Mouse (Mus musculus): ENCODE measurements at regions not wholly inside any gene's neighbourhood (a gene's known extent, or its start where the extent isn't known, plus 50 kb on each side); places are given as distances from the start of the nearest gene placed in this dataset.
A peak's percentile ranks its signal among the peaks of the same experiment; 100 is the strongest.

DNA sequence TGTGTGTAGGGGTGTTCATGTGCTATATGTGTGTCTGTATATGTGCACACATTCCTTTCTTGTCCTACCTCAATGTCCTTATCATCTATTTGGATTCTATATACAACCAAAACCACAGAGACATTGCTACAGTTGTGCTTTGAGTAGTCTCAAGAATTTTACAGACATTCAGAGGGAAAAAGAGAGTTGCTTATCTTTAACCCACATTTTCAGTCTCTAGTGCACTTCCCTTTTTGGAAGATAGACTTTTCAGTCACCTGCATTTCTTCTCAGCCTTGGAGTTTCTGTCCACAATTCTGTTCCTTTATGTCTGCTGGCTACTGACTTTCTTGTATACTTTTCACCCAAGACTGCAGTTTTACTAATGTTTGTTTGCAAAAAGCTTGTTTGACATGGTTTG is 645.5 kb upstream of the Pkn2 start:
- H3K36me3 ChIP-seq (replicated peaks; ENCODE audit: insufficient read depth, low read length) = no peaks in the 10 kb centered on the region
- no peak for ATAC-seq
- no peak overlapping the region for H3K27ac ChIP-seq (ENCODE audit: low read depth)

DNA sequence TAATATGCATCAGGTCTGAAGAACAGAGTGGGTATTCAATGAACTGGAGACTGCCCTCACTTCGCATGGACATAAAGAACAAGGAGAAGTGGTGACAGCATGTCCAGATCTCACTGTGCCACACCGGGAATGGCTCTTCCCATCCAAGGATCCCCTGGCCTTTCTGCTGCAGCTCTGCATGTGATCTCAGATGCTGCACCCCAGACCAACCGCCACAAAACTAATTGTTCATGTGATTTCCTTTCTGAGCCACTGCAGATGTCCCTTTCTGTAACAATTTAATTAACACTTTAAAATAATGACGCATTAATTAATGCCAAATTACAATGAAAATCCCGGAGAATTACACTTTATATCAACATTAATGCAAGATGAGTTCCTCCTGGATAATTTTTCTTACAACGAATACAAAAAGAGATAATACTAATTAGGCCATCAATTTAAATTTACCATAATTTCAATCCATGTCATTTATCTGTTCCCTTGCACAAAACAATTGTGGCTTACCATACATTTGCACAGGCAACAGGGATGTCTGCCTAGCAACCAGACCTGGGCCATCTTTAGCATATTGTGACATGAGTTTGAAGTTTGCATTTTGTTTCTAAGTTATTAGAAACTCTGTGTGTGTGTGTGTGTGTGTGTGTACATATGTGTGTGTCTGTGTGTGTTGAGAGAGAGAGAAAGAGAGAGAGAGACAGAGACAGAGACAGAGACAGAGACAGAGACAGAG is 630.9 kb upstream of the Pkn2 start:
- TF ChIP-seq EP300 (IDR thresholded peaks at IDR 0.05; ENCODE audit: low read depth) (no peak), CTCF (IDR thresholded peaks at IDR 0.05; ENCODE audit: low read depth) (no peak)
- WGBS (ENCODE audit: insufficient replicate concordance) = 72% methylated on average over 6 of the region's 6 CpGs
- H3K36me3 ChIP-seq (replicated peaks; ENCODE audit: insufficient read depth, low read length) = no peaks in the 10 kb centered on the region
- no peak overlapping the region for H3K27ac ChIP-seq (ENCODE audit: low read depth)
- DNase-seq (no peak), ATAC-seq (no peak)
- H3K27me3 ChIP-seq (ENCODE audit: insufficient read depth, low read length) = no peaks in the 10 kb centered on the region
- H3K4me1 ChIP-seq (ENCODE audit: insufficient read depth) = no peaks in the 10 kb centered on the region
- no peak overlapping the region for H3K9ac ChIP-seq (replicated peaks)
- no peak overlapping the region for H3K4me2 ChIP-seq (ENCODE audit: low read depth, low read length)
- H3K9me3 ChIP-seq (ENCODE audit: low read length) = no peaks in the 10 kb centered on the region
- H3K4me3 ChIP-seq (ENCODE audit: low read depth, low read length) = no peak overlapping the region

More for the DNA sequence above, 645.5 kb upstream of the Pkn2 start:
- Histone ChIP-seq H3K4me3 (ENCODE audit: low read depth, low read length) (no peak overlapping the region), H3K9ac (replicated peaks) (no peak overlapping the region), H3K4me2 (ENCODE audit: low read depth, low read length) (no peak overlapping the region), H3K4me1 (ENCODE audit: insufficient read depth) (no peaks in the 10 kb centered on the region), H3K27me3 (ENCODE audit: insufficient read depth, low read length) (no peaks in the 10 kb centered on the region), H3K9me3 (ENCODE audit: low read length) (no peaks in the 10 kb centered on the region)
- TF ChIP-seq EP300 (IDR thresholded peaks at IDR 0.05; ENCODE audit: low read depth) (no peak), CTCF (IDR thresholded peaks at IDR 0.05; ENCODE audit: low read depth) (no peak)
- no peak for DNase-seq

DNA sequence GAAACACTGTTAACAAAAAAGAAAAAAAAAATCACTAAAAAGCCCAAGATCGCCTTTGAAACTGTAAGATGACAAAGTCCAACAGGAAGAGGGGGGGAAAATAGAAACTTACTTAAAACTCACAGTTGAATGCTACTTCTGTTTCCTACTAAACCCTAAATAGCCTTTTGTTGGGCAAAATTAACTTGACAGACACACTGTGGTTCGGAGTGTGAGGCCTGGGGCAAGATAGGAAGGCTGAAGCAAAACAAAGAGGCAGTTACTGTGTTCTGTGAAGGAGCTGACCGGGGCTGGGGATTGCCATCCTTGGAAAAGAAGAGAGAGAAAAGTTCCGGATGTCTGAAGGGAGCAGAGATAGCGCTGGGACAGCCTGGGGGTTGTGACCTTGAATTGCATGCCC is 627.7 kb upstream of the Pkn2 start:
- H3K36me3 ChIP-seq (replicated peaks; ENCODE audit: insufficient read depth, low read length) = no peaks in the 10 kb centered on the region
- H3K9ac ChIP-seq (replicated peaks) = no peak overlapping the region
- H3K4me1 ChIP-seq (ENCODE audit: insufficient read depth) = no peaks in the 10 kb centered on the region
- DNase-seq = no peak
- no peak overlapping the region for H3K4me2 ChIP-seq (ENCODE audit: low read depth, low read length)
- no peaks in the 10 kb centered on the region for H3K9me3 ChIP-seq (ENCODE audit: low read length)
- 26% methylated on average over 5 of the region's 5 CpGs for WGBS (ENCODE audit: insufficient replicate concordance)
- no peak overlapping the region for H3K27ac ChIP-seq (ENCODE audit: low read depth)
- TF ChIP-seq EP300 (IDR thresholded peaks at IDR 0.05; ENCODE audit: low read depth) (no peak), CTCF (IDR thresholded peaks at IDR 0.05; ENCODE audit: low read depth) (no peak)
- no peaks in the 10 kb centered on the region for H3K27me3 ChIP-seq (ENCODE audit: insufficient read depth, low read length)
- H3K4me3 ChIP-seq (ENCODE audit: low read depth, low read length) = no peak overlapping the region
- ATAC-seq = no peak

DNA sequence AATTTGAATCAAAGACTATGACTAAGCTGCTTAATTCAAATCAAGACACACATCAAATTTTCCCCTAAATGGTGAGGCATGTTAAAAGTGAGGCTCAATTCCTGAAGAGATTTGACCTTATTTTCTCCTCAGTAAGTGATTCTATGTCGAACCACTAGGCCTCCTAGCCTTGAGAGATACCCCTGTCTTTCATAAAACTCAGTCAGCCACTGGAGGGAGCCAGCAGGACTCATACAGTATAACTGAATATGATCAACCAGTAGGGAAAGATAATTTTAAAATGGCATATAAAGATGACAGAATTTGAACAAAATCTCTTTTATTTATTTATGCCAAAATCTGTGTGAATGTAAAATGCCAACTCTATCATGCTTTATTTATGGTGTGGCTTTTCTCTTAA is 626.5 kb upstream of the Pkn2 start:
- Histone ChIP-seq H3K36me3 (replicated peaks; ENCODE audit: insufficient read depth, low read length) (no peaks in the 10 kb centered on the region), H3K27ac (ENCODE audit: low read depth) (no peak overlapping the region), H3K4me2 (ENCODE audit: low read depth, low read length) (no peak overlapping the region), H3K9ac (replicated peaks) (no peak overlapping the region), H3K4me1 (ENCODE audit: insufficient read depth) (no peaks in the 10 kb centered on the region), H3K27me3 (ENCODE audit: insufficient read depth, low read length) (no peaks in the 10 kb centered on the region), H3K9me3 (ENCODE audit: low read length) (no peaks in the 10 kb centered on the region), H3K4me3 (ENCODE audit: low read depth, low read length) (no peak overlapping the region)
- 37% methylated on average over 1 of the region's 1 CpGs for WGBS (ENCODE audit: insufficient replicate concordance)
- ATAC-seq (no peak), DNase-seq (no peak)
- TF ChIP-seq EP300 (IDR thresholded peaks at IDR 0.05; ENCODE audit: low read depth) (no peak), CTCF (IDR thresholded peaks at IDR 0.05; ENCODE audit: low read depth) (peak; percentile 49)

DNA sequence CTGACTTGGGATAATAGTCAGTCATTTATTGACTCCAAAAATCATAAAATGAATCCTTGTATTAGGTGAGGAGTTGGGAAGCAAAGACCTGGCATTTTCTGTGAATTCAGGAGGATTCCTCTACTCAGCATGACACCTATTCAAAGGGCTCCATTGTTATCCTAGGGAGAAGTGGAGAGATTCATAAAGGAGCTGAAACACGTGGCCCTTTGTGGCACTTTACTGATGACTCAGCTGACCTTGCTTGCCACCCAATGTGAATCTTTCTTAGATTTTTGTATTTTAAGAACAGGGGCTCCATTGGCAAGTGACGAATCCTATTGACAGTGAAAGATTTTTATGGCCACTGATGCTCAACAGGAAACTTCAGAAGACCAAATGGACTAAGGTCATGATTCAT is 619.2 kb upstream of the Pkn2 start:
- no peaks in the 10 kb centered on the region for H3K27me3 ChIP-seq (ENCODE audit: insufficient read depth, low read length)
- no peak for TF ChIP-seq CTCF (IDR thresholded peaks at IDR 0.05; ENCODE audit: low read depth)
- no peak for TF ChIP-seq EP300 (IDR thresholded peaks at IDR 0.05; ENCODE audit: low read depth)
- no peaks in the 10 kb centered on the region for H3K36me3 ChIP-seq (replicated peaks; ENCODE audit: insufficient read depth, low read length)
- H3K9me3 ChIP-seq (ENCODE audit: low read length) = no peaks in the 10 kb centered on the region
- no peak for ATAC-seq
- no peak overlapping the region for H3K4me3 ChIP-seq (ENCODE audit: low read depth, low read length)
- no peak overlapping the region for H3K9ac ChIP-seq (replicated peaks)
- DNase-seq = no peak
- 55% methylated on average over 2 of the region's 2 CpGs for WGBS (ENCODE audit: insufficient replicate concordance)
- no peak overlapping the region for H3K4me2 ChIP-seq (ENCODE audit: low read depth, low read length)
- H3K27ac ChIP-seq (ENCODE audit: low read depth) = no peak overlapping the region
- no peaks in the 10 kb centered on the region for H3K4me1 ChIP-seq (ENCODE audit: insufficient read depth)

DNA sequence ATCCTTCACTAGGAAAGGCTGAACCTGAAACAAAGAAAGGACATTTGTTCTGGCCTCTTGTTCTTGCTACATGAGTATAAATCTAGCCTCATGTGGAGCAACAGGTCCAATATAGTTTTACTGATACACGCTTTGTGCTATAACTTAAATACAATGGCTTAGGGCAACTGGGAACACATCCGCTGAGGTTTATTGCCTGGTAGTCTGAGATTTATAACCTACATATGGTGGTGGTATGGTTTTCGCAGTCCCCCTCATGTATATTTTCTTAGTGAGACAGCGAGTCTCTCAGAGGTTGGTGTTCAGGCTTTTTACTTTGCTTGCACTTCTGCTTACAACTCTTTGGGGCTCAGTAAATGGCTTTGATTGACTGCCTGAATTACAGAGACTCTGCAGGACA is 613.6 kb upstream of the Pkn2 start:
- DNase-seq = no peak
- Histone ChIP-seq H3K27me3 (ENCODE audit: insufficient read depth, low read length) (no peaks in the 10 kb centered on the region), H3K27ac (ENCODE audit: low read depth) (no peak overlapping the region), H3K9me3 (ENCODE audit: low read length) (no peaks in the 10 kb centered on the region), H3K36me3 (replicated peaks; ENCODE audit: insufficient read depth, low read length) (no peaks in the 10 kb centered on the region), H3K4me2 (ENCODE audit: low read depth, low read length) (no peak overlapping the region), H3K4me1 (ENCODE audit: insufficient read depth) (no peaks in the 10 kb centered on the region), H3K9ac (replicated peaks) (no peak overlapping the region), H3K4me3 (ENCODE audit: low read depth, low read length) (no peak overlapping the region)
- WGBS (ENCODE audit: insufficient replicate concordance) = 79% methylated on average over 4 of the region's 4 CpGs
- ATAC-seq = no peak
- TF ChIP-seq CTCF (IDR thresholded peaks at IDR 0.05; ENCODE audit: low read depth) (no peak), EP300 (IDR thresholded peaks at IDR 0.05; ENCODE audit: low read depth) (no peak)

Data from liver, postnatal 0 days (tissue).